Mouse (Mus musculus) E14TG2a.4 (cell line): ENCODE results near the gene Gucy1b1.

ENCODE experiments used
- CTCF ChIP-seq: conservative IDR thresholded peaks from 2 replicates; pipeline ENCODE4 v1.5.1; 2014; ENCODE audit warnings: low read length
- POU5F1 ChIP-seq: IDR thresholded peaks from 2 replicates; pipeline ENCODE4 v1.6.1; 2014; ENCODE audit warnings: low read length, borderline replicate concordance

DNA sequence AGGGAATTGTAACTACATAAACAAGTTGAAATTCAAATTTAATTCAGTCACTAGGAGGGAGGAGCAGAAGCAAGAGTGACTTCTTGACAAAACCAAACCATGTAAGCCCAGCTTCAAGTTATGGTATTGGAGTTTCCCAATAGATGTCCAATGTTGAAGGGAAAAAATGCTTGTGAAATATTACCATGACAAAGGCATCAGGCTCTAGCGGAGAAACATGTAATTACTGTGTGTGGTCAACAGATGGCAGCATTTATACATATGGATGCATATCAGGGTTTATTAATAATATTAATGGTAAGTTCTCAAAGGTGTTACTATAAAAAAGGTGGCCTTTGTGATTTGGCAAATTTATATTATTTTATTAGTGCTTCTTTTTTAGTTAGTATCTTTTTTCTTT, 78.5 kb downstream of the Gucy1b1 start:
- TF ChIP-seq CTCF (peak; percentile 69), POU5F1 (peak; percentile 24; the same call in 1 of the 2 replicates)
